Mouse (Mus musculus) erythroblast, embryonic 14.5 days (primary cell): Measurements from ENCODE around the gene Spon1.

Source experiments
- GATA1 ChIP-seq: IDR thresholded peaks from 2 replicates; pipeline ENCODE4 v1.6.1; 2012; ENCODE audit warnings: low read length, inconsistent platforms, mixed read lengths
- TAL1 ChIP-seq: IDR thresholded peaks from 3 replicates; pipeline ENCODE4 v1.6.1; 2012; ENCODE audit warnings: low read length, inconsistent platforms, mixed read lengths

DNA sequence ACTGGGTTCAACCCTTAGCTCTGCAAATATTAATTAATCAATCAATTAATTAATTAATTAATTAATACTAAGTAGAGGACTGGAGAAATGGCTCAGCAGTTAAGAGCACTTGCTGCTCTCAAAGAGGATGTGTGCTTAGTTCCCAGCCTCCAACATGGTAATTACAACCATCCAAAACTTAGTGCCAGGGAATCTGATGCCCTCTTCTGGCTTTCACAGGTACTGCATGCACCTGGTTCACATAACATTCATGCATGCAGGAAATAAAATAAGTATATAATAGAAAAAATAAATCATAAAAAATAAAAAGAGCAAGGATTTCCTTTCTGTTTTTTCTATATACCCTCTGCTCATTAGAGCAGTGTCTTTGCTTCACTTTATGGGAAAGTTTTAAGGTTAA, 132.6 kb downstream of the Spon1 start:
- TF ChIP-seq GATA1 (no peak), TAL1 (no peak)
